Mouse (Mus musculus) retina, postnatal 7 days (tissue): ENCODE data around the gene Foxa2.

Source experiments
- DNase-seq: peaks from one replicate; pipeline ENCODE4 v3.0.0-alpha.2; 2012; ENCODE audit warnings: low read depth, low spot score

Gene Foxa2

DNA sequence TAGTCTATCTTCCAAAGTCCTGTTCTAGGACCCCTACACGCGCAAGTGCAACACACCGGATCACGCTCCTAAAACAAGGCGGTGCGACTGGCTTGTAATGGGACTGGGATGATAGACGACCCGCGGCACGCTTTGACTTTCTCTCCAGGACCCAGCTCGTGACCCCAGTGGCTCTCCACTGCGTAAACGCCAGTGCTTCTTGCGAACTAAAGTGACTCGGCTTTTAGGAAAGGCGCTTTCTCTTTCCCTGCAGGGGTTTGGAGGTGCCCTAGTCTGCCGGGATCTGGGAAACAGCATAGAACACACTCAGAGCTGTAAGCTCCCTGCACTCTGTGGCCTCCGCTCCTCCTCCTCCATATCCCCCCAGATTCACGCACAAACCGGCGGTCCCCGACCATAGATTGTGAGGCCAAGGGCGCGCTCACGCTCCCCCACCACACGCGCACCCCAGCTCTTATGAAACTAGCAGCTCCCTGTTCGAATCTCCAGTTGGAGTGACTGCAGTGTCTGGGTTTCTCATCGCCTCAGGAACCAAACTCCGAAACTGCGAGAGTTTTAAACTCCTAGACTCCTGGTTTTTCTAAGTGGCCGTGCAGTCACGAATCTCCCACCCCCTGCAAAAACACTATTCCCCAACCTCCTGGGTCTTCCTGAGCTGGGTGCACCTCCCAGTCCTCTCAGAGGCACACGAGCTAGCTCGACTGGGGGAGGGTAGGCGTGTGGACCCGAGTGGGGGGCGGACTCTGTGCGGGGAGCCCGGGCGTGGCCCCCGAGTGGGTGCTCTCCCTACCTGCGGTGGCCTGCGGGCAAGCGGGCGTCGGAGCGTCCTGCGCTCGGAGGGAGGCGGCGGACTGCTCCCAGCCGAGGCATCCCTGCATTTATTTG is 7.2 kb downstream of the Foxa2 start:
- no peak for DNase-seq

DNA sequence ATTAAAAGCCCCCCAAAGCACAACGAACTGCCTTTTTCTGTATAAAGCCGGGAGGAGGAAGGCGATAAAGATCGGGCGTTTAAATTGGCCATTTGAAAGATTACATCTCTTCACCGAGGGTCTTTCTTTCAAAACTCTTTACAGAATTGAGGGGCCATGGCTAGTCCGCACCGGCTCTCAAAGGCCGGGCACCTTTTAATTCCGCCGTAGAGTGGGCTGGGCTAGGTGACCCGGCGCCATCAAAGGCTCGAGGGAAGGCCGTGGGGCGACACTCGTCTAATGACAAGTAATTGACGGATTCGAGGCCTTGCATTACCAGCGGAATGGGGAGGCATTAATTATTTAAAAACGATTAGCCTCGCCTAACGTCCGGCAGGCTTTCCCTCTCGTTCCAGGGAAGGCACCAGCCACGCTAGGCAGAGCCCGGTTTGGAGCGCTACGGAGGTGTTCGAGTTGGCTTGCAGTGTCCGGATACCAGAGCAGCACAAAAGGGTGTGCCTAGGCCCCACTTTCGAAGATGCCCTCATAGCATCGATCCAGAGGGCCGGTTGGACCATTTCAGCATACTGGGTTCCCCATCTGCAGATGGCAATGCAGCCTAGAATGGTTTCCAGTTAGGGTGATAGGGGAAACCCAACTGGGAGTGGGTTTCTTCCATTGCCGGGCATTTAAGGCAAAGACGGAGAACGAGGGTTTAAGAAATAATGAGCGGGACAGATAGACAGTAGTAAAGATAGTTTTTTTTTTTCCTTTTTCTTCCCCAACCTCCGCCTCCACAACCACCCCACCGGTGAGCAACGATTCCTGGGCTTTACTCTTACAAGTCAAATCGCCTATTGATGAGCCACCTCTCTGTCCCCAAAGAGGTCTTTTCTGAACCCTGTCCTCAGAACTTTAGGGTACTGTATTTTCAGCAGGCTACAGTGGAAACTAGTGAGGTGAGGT is 8.1 kb downstream of the Foxa2 start:
- DNase-seq: no peak

GRCm38 (mm10) chr2:148036611-148037160 is 10.1 kb downstream of the Foxa2 start:
- DNase-seq: no peak

GRCm38 (mm10) chr2:148030991-148031675 is 15.6 kb downstream of the Foxa2 start:
- DNase-seq: no peak

- no peak for DNase-seq
Observed at GRCm38 (mm10) chr2:148030613-148030935, 16.2 kb downstream of the Foxa2 start.

DNA sequence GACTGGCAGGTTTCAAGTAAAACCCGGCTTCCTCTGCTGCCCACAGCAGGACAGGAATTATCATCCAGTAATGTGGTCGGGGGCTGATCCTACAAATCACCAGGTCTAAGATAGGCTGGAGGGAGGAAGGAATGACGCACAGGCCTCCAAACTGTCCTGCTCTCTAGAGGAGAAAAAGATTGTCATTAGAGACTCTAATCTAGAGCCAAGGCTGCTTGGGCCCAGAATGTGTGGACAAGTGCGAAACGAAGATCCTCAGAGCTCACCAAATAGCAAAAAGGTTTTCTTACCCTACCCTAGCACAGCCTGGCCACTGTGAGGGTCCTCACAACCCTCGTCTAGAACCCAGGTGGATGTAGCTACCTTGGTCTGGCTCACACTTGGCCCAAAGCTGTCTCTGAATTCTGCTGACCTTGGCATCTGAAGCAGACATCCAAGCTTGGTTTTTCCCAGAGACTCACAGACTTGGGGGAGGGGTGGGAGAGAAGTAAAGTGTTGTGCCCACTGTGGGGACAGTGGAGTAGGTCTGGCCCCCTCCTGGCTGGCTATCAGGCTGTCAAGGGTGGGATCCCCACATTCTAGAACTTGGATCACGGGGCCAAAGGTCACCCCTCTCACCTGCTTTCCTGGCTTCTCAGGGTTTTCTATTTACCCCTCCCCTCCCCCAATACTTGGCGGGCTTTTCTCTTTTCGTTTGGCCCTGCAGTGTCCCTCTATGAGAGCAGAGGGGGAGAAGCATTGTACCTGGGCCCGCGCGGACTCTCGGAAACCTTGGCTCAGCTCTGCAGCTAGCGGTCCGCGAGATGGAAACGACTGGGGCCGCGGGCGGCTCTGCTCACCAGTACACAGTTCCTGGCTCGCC is 16.8 kb downstream of the Foxa2 start:
- no peak for DNase-seq

DNA sequence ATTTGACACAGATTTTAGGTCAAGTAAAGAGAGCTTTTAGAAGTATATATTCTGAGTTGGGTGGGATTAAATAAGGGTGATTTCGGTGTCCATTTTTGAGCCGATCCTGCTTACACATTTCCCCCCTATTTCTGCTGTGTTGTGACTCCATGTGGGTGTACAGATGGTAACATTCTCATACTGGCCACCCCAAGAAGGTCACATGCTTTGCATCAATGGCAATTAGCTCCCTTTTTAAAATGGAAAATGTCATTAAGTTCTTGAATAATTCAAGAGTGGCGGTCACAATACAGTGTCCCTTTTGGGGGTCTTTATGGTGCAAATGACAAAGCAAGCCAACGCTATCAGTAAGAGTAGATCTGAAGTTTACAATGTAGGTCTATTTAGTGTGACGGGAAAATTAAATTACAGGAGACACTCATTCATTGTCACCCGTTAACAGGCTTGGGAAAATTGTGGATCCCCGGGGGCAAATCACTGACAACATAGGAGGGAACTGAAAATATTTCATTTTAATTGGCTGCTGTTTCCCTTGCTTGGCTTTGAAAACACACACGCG is 17.6 kb downstream of the Foxa2 start:
- DNase-seq: no peak

DNA sequence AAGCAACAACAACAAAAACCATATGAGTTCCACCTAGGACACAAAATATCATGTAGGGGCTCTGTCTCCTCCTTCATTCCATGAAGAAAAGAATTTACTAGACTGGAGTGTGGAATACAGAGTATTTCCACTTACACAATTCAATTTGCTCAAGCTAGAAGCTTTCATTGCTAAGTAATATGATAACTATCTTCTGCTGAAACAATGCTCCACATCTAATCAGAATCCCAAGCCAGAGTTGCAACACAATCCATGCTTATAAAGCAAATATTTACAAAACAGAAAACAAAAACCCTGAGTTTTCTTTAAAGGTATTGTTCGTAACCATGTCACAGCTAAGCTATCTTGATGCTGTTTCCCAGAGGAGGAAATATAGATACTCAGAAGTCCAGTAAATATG is 20.4 kb downstream of the Foxa2 start:
- DNase-seq: no peak

GRCm38 (mm10) chr2:148025481-148025880 is 21.3 kb downstream of the Foxa2 start:
- DNase-seq: no peak

- DNase-seq: no peak
Observed at GRCm38 (mm10) chr2:148024268-148024935, 22.4 kb downstream of the Foxa2 start.

- DNase-seq: no peak
Observed at GRCm38 (mm10) chr2:148023340-148023806, 23.4 kb downstream of the Foxa2 start.

GRCm38 (mm10) chr2:148021919-148022570 is 24.7 kb downstream of the Foxa2 start:
- DNase-seq: no peak

DNA sequence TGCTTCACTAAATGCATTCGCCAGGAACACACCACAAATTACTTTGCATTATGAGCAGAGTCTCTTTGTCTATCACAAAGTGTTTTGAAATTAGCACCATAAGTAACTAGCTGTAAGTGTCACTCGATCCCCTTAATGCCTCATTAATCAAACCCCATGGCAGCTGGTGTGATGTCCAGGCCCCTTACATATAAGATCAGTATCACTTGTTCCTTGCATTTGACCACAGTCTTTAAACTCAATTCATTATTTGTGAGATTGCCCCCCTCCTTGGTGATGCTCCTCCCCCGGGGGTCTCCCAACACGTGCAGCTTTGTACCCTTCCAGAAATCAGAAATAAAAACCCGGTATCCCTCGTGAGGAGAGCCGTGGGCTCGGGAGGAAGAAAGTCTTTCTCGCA is 25.8 kb downstream of the Foxa2 start:
- no peak for DNase-seq

- DNase-seq: no peak
Observed at GRCm38 (mm10) chr2:148020125-148020524, 26.6 kb downstream of the Foxa2 start.

DNA sequence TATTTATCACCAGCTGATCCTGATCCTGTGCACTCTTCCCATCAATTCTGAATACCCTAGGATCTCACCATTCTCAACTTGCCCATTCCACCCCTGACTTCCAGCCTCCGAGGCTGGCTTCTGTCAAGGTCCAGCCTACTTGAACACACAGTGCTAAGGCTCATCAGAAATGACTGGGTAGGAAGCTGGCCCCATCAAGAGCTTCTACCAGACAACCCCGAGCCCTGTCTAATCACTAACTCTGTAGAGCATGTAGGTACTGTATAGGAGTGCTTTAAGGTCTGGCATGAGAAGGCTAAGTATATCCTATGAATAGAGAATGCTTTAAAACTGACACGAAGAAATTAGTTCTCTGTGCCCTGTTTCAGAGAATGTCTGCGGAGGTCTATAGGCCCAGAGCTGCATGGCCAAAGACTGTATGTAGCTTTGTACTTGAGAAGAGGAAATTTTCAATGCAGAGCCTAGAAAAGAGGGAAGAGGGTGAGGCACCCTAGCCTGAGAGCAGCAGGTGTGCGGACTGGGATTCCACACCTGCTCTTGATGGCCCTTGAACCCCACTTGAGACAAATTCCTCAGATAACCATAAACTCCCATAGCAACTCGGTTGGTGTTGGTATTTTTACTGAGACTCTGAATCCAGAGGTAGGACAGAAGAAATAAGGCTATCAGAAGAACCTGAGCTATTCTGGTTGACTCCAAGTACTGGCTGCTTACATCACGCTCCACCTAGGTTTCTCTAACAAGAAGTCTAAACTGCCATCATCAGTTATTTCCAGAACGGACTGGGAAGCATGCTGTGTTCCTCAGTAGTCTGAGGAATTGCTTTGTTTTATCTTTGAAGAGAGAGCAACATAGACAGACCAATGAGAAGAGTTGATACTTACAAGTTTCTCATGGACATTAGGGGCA is 28.7 kb downstream of the Foxa2 start:
- no peak for DNase-seq

DNA sequence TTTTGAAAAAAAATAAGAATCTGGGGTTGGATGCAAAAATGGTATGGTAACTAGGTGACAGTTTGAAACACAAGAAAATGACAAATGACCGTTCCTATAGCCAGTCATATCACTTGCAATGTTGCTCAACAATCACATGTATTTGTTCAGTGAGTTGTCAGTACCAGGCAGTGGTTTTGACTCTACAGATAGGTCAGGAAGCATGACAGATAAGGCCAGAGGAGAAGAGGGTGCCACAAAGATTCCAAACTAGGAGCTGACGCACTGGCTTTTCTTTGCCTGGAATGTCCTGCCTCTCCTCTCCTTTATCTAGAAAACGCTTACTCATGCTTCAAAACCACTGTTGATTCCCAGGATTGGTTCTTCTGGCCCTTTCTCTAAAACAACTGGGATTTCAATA is 33.4 kb downstream of the Foxa2 start:
- no peak for DNase-seq

DNA sequence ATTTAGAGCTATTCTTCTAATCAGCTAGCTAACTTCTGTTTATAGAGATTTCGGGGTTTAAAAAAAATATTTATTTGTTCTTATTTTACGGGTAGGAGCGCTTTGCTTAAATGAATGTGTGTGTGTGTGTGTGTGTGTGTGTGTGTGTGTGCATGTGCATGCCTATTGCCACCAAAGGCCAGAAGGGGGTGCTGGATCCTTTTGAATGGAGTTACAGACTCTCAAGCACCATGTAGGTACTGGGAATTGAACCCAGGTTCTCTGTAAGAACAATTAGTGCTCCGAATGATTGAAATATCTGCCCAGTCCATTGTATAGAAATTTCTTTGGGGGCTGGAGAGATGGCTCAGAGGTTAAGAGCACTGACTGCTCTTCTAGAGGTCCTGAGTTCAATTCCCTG is 37.7 kb downstream of the Foxa2 start:
- no peak for DNase-seq
